Mouse (Mus musculus): ENCODE results near the gene Cdhr5. TPM values are rescaled to one million over a fixed set of nuclear protein-coding genes. Genes with fewer than 3 reads are reported as not detected.
A peak's percentile ranks its signal among the peaks of the same experiment; 100 is the strongest.
"Not testable (repeated sequence)": the region's sequence is repeated elsewhere in the genome, so short reads cannot be mapped to it uniquely, and the experiment has no call there.

Gene Cdhr5
- polyA plus RNA-seq, 1 experiment from 2014 or later: not detected

- peaks cover 11% of the 10 kb centered on the region for H3K27me3 ChIP-seq (ENCODE audit: poor library complexity, severe bottlenecking)
- H3K9me3 ChIP-seq: no peaks in the 10 kb centered on the region
- H3K4me1 ChIP-seq: peaks cover 22% of the 10 kb centered on the region
- WGBS: 81% methylated on average over 24 of the region's 24 CpGs
- H3K4me3 ChIP-seq: no peak overlapping the region
- DNase-seq (ENCODE audit: extremely low spot score, low spot score): no peak
- no peak overlapping the region for H3K27ac ChIP-seq
- H3K36me3 ChIP-seq (replicated peaks): peaks cover 11% of the 10 kb centered on the region
These were observed 7.9 kb downstream of the Cdhr5 start for GRCm38 (mm10) chr7:141268466-141269272.

- Histone ChIP-seq H3K36me3 (replicated peaks) (peaks cover 39% of the 10 kb centered on the region), H3K27ac (0 out of 2 replicates have a peak within 1 kb of the TSS, but pooled peaks have one; percentile 20), H3K27me3 (ENCODE audit: poor library complexity, severe bottlenecking) (peaks cover 11% of the 10 kb centered on the region), H3K4me3 (peak within 1 kb of the TSS; percentile 49), H3K4me1 (peaks cover 22% of the 10 kb centered on the region), H3K9me3 (no peaks in the 10 kb centered on the region)
- WGBS: 15% methylated on average over 25 of the region's 25 CpGs
- DNase-seq (ENCODE audit: extremely low spot score, low spot score): no peak
These were observed 10.6 kb downstream of the Cdhr5 start, which contains the start of gene Irf7 for GRCm38 (mm10) chr7:141265739-141266561. Irf7 (minus strand) TSS chr7:141266481.

GRCm38 (mm10) chr7:141265411-141265738, 11.2 kb downstream of the Cdhr5 start:
- no peak overlapping the region for H3K4me3 ChIP-seq
- 0 out of 2 replicates have a peak overlapping the region, but pooled peaks have one; percentile 20 for H3K27ac ChIP-seq
- H3K4me1 ChIP-seq: peaks cover 22% of the 10 kb centered on the region
- WGBS: 39% methylated on average over 11 of the region's 11 CpGs
- H3K9me3 ChIP-seq: no peaks in the 10 kb centered on the region
- no peak for DNase-seq (ENCODE audit: extremely low spot score, low spot score)
- peaks cover 11% of the 10 kb centered on the region for H3K27me3 ChIP-seq (ENCODE audit: poor library complexity, severe bottlenecking)
- peaks cover 44% of the 10 kb centered on the region for H3K36me3 ChIP-seq (replicated peaks)

DNA sequence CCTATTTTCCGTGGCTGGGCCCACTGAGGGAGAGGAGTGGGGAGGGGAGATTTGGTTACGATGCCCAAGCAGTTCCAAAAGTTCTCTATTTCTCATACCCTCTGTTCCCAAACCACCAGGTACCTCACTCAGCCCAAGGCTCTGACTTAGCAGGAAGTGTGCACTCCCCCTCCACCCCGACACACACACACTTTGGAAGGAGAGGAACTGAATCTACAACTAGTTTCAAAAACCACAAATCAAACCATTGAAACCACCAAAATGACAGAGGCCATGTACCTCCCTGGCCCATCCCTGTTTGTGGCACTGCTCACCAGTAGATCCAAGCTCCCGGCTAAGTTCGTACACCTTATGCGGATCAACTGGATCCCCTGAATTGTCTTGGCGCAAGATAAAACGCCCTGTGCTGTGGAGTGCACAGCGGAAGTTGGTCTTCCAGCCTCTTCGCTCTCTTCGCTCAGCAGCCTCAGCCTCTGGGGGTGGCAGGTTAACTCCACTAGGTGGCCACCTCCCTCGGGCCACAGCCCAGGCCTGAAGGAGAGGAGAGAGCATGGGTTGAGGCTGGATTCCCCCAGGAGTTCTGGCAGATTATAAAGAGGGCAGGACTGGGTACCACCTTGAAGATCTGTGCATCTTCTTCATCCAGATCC, 11.7 kb downstream of the Cdhr5 start:
- Histone ChIP-seq H3K4me3 (no peak overlapping the region), H3K36me3 (replicated peaks) (peaks cover 49% of the 10 kb centered on the region), H3K9me3 (no peaks in the 10 kb centered on the region), H3K27ac (0 out of 2 replicates have a peak overlapping the region, but pooled peaks have one; percentile 20), H3K27me3 (ENCODE audit: poor library complexity, severe bottlenecking) (peaks cover 11% of the 10 kb centered on the region), H3K4me1 (peaks cover 22% of the 10 kb centered on the region)
- DNase-seq (ENCODE audit: extremely low spot score, low spot score): no peak
- WGBS: 43% methylated on average over 12 of the region's 12 CpGs

- H3K4me3 ChIP-seq: no peak overlapping the region
These were observed 12.4 kb downstream of the Cdhr5 start for GRCm38 (mm10) chr7:141264041-141264700.

DNA sequence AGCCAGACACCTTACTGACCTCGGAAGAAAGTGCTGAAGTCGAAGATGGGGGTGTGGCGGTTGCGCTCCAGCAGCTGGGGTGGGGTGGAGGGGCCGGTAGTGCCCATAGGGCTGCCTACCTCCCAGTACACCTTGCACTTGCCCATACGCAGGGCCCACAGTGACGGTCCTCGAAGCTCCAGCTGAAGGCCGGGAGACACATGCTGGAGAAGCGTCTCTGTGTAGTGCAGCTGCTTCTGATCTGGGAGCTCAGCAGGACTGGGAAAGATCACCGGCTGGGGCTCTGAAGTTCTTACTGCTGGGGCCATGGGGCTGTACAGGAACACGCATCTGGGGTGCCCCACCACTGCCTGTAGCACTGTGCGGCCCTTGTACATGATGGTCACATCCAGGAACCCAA, 12.9 kb downstream of the Cdhr5 start:
- Histone ChIP-seq H3K27ac (no peak overlapping the region), H3K9me3 (no peaks in the 10 kb centered on the region), H3K4me3 (no peak overlapping the region), H3K36me3 (replicated peaks) (peaks cover 62% of the 10 kb centered on the region), H3K4me1 (peaks cover 22% of the 10 kb centered on the region), H3K27me3 (ENCODE audit: poor library complexity, severe bottlenecking) (peaks cover 7% of the 10 kb centered on the region; the same call in 1 of the 2 replicates)
- no peak for DNase-seq (ENCODE audit: extremely low spot score, low spot score)
- WGBS: 92% methylated on average over 13 of the region's 13 CpGs

More at GRCm38 (mm10) chr7:141264041-141264700, 12.4 kb downstream of the Cdhr5 start:
- H3K36me3 ChIP-seq (replicated peaks): peaks cover 56% of the 10 kb centered on the region
- peaks cover 22% of the 10 kb centered on the region for H3K4me1 ChIP-seq
- no peak for DNase-seq (ENCODE audit: extremely low spot score, low spot score)
- no peaks in the 10 kb centered on the region for H3K9me3 ChIP-seq
- WGBS: 80% methylated on average over 11 of the region's 11 CpGs
- no peak overlapping the region for H3K27ac ChIP-seq
- H3K27me3 ChIP-seq (ENCODE audit: poor library complexity, severe bottlenecking): peaks cover 9% of the 10 kb centered on the region

GRCm38 (mm10) chr7:141261480-141261879, 15.1 kb downstream of the Cdhr5 start:
- WGBS: 96% methylated on average over 3 of the region's 3 CpGs
- DNase-seq (ENCODE audit: extremely low spot score, low spot score): no peak
- Histone ChIP-seq H3K4me1 (peaks cover 20% of the 10 kb centered on the region), H3K4me3 (no peak overlapping the region), H3K27ac (no peak overlapping the region; the same call in 1 of the 2 replicates), H3K27me3 (ENCODE audit: poor library complexity, severe bottlenecking) (peaks cover 5% of the 10 kb centered on the region; the same call in 1 of the 2 replicates), H3K36me3 (replicated peaks) (peaks cover 83% of the 10 kb centered on the region), H3K9me3 (no peaks in the 10 kb centered on the region)

DNA sequence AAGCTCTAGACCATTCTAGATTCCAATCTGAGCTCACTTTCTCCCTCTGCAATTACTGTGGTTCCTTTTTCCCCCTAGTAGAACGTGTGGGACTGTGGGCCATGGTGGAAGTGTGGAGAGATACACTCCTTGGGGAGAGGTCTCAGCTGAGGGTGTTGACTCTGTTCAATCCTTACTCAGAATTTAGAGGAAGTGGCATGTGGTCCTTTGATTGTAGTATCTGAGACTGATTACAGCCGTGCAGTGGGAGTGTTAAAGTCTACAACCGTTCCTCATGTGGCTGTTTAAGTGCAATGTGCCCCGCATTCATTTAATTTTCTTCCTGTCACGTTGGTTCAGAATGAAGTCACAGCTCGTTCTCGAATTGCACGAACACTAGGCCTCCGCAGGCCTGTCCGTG, 20.4 kb downstream of the Cdhr5 start:
- peaks cover 98% of the 10 kb centered on the region for H3K36me3 ChIP-seq (replicated peaks)

DNA sequence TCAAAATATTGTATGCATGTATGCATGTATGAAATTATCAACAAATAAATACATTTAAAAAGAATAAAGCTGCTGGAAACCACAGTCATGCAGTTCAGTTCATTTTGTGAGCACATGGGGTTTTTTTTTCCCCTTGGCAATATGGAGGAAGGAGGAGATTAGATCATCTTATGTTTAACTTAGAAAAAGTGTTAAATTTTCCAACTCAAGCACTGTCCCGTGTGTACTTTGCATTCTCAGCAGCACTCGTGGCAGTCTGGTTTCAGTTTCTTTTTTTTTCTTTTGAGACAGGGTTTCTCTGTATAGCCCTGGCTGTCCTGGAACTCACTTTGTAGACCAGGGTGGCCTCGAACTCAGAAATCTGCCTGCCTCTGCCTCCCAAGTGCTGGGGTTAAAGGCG, 26.1 kb downstream of the Cdhr5 start:
- WGBS: 95% methylated on average over 4 of the region's 4 CpGs
- not testable (repeated sequence) for H3K9me3 ChIP-seq; H3K27ac ChIP-seq; H3K27me3 ChIP-seq (ENCODE audit: poor library complexity, severe bottlenecking); H3K4me1 ChIP-seq; DNase-seq (ENCODE audit: extremely low spot score, low spot score); H3K4me3 ChIP-seq
- peaks cover 98% of the 10 kb centered on the region for H3K36me3 ChIP-seq (replicated peaks)

More for the DNA sequence above, 20.4 kb downstream of the Cdhr5 start:
- Histone ChIP-seq H3K27me3 (ENCODE audit: poor library complexity, severe bottlenecking) (no peaks in the 10 kb centered on the region), H3K4me3 (no peak overlapping the region), H3K4me1 (no peaks in the 10 kb centered on the region), H3K9me3 (no peaks in the 10 kb centered on the region), H3K27ac (no peak overlapping the region)
- WGBS: 96% methylated on average over 10 of the region's 10 CpGs
- no peak for DNase-seq (ENCODE audit: extremely low spot score, low spot score)

GRCm38 (mm10) chr7:141231551-141231950, 45.0 kb downstream of the Cdhr5 start:
- DNase-seq (ENCODE audit: extremely low spot score, low spot score): no peak
- no peaks in the 10 kb centered on the region for H3K9me3 ChIP-seq
- H3K27ac ChIP-seq: no peak overlapping the region
- 89% methylated on average over 10 of the region's 10 CpGs for WGBS
- peaks cover 65% of the 10 kb centered on the region for H3K36me3 ChIP-seq (replicated peaks)
- H3K4me3 ChIP-seq: no peak overlapping the region
- H3K4me1 ChIP-seq: peaks cover 23% of the 10 kb centered on the region
- H3K27me3 ChIP-seq (ENCODE audit: poor library complexity, severe bottlenecking): no peaks in the 10 kb centered on the region

DNA sequence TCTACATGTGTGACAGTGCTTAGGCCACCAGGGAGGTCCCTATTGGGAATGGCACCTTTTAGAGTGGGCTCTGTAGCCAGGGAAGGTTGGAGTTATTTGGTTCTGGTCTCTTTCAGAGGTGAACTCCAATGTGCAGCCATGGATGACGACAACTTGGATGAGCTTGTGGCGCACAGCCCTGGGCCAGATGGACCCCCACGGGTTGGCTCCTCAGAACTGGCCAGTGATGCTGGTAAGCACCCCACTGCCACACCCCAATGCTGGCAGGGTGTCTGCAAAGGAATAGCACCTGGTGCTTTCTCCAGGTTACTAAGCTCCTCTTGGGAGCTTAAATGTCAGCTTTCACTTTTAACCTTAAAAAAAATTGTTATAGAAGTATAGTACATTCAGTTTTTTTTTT, 45.5 kb downstream of the Cdhr5 start:
- Histone ChIP-seq H3K27ac (no peak overlapping the region), H3K36me3 (replicated peaks) (peaks cover 61% of the 10 kb centered on the region), H3K4me3 (no peak overlapping the region), H3K4me1 (peaks cover 23% of the 10 kb centered on the region), H3K9me3 (no peaks in the 10 kb centered on the region), H3K27me3 (ENCODE audit: poor library complexity, severe bottlenecking) (no peaks in the 10 kb centered on the region)
- DNase-seq (ENCODE audit: extremely low spot score, low spot score): no peak
- WGBS: 92% methylated on average over 3 of the region's 3 CpGs

- H3K27me3 ChIP-seq (ENCODE audit: poor library complexity, severe bottlenecking): no peaks in the 10 kb centered on the region
- H3K36me3 ChIP-seq (replicated peaks): peaks cover 55% of the 10 kb centered on the region
- peak overlapping the region; percentile 100 for H3K4me3 ChIP-seq
- no peak for DNase-seq (ENCODE audit: extremely low spot score, low spot score)
- H3K27ac ChIP-seq: no peak overlapping the region
- 90% methylated on average over 4 of the region's 4 CpGs for WGBS
- H3K4me1 ChIP-seq: peaks cover 23% of the 10 kb centered on the region
- H3K9me3 ChIP-seq: no peaks in the 10 kb centered on the region
These were observed 46.0 kb downstream of the Cdhr5 start for GRCm38 (mm10) chr7:141230570-141230969.

Measured in forebrain, embryonic 10.5 days (tissue).